Mouse (Mus musculus): ENCODE measurements around the gene Cds2.

DNA sequence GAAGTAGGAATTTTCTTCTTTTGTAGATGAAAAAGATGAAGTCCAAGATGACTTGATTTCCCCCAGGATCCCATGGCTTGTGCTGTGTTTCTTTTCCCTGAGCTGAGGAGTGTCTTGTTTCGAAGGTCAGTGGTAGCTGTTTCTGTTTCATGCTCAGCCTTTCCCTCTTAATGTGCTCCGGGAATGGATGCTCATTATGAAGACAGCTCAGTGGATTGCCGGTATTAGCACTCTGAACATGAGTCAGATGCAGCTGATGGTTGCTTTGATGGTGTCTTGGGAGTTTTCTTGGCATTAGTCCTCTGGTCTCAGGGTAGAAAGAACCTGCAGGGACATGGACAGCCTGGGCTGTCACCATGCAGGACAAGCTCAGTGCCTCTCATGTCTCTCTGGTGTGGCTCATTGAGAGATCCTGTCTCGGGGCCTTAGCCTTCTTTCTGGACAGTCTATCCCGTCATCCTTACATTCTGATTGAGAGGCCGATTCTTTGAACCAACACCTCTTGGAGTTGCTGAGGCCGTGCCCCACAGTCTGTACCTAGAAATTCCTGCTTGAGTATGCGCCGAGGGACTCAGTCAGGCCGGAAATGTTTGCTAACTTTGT is 17.7 kb downstream of the Cds2 start:
- TF ChIP-seq CTCF (IDR thresholded peaks at IDR 0.05; ENCODE audit: insufficient read depth, low read length), result no peak
- TF ChIP-seq POLR2A (IDR thresholded peaks at IDR 0.05; ENCODE audit: borderline replicate concordance, extremely low read depth, low read depth, low read length), result no peak
